Mouse (Mus musculus) gastrocnemius, postnatal 10 days (tissue): ENCODE results near the gene 6030408B16Rik. TPM values are rescaled to one million over a fixed set of nuclear protein-coding genes. Genes with fewer than 3 reads are reported as not detected.

ENCODE experiments used
- DNase-seq: peaks from one replicate; pipeline ENCODE4 v3.0.0; 2021; ENCODE audit warnings: mixed read lengths
- total RNA-seq, 2 experiments: library from RNA; stranded (reverse); gene quantifications; 2 replicates each; pipeline ENCODE4 v1.2.3; 2021

Gene 6030408B16Rik
- total RNA-seq, 2 experiments from 2014 or later = 0.54 to 0.77 TPM

- DNase-seq = no peak
Measured at GRCm38 (mm10) chr15:101297988-101298387, 5.0 kb downstream of the 6030408B16Rik start.

GRCm38 (mm10) chr15:101298550-101298949 lies 5.5 kb downstream of the 6030408B16Rik start:
- no peak for DNase-seq

- DNase-seq = no peak
Measured at GRCm38 (mm10) chr15:101299480-101299960, 6.5 kb downstream of the 6030408B16Rik start.

GRCm38 (mm10) chr15:101300128-101300527 lies 7.1 kb downstream of the 6030408B16Rik start:
- no peak for DNase-seq

GRCm38 (mm10) chr15:101302201-101302600 lies 9.2 kb downstream of the 6030408B16Rik start:
- DNase-seq = no peak

GRCm38 (mm10) chr15:101303830-101304229 lies 10.8 kb downstream of the 6030408B16Rik start:
- DNase-seq = no peak

GRCm38 (mm10) chr15:101306459-101306858 lies 13.4 kb downstream of the 6030408B16Rik start:
- no peak for DNase-seq

GRCm38 (mm10) chr15:101308440-101309348 lies 15.7 kb downstream of the 6030408B16Rik start:
- DNase-seq = no peak

GRCm38 (mm10) chr15:101309493-101309892 lies 16.5 kb downstream of the 6030408B16Rik start:
- DNase-seq = no peak

- no peak for DNase-seq
Measured at GRCm38 (mm10) chr15:101311087-101311770, 18.2 kb downstream of the 6030408B16Rik start.

GRCm38 (mm10) chr15:101312006-101312405 lies 19.0 kb downstream of the 6030408B16Rik start:
- DNase-seq = no peak

GRCm38 (mm10) chr15:101315378-101315777 lies 22.4 kb downstream of the 6030408B16Rik start:
- no peak for DNase-seq

GRCm38 (mm10) chr15:101315832-101316231 lies 22.8 kb downstream of the 6030408B16Rik start:
- peak; percentile 86 for DNase-seq

- DNase-seq = no peak
Measured at GRCm38 (mm10) chr15:101316279-101316912, 23.4 kb downstream of the 6030408B16Rik start.

GRCm38 (mm10) chr15:101316913-101317813 lies 24.2 kb downstream of the 6030408B16Rik start:
- no peak for DNase-seq

GRCm38 (mm10) chr15:101317814-101318500 lies 24.9 kb downstream of the 6030408B16Rik start:
- DNase-seq = no peak

GRCm38 (mm10) chr15:101318889-101319765 lies 26.1 kb downstream of the 6030408B16Rik start:
- no peak for DNase-seq

- no peak for DNase-seq
Measured at GRCm38 (mm10) chr15:101320010-101320617, 27.1 kb downstream of the 6030408B16Rik start.

GRCm38 (mm10) chr15:101320618-101321041 lies 27.6 kb downstream of the 6030408B16Rik start:
- DNase-seq = no peak
